Mouse (Mus musculus): ENCODE data around the gene Mrpl34.

The Mrpl34 gene

GRCm38 (mm10) chr8:71495039-71495438 is 30.3 kb downstream of the Mrpl34 start:
- peak; percentile 87 for DNase-seq (ENCODE audit: low read depth, low spot score)

- no peak for DNase-seq (ENCODE audit: low read depth, low spot score)
These were observed 31.1 kb downstream of the Mrpl34 start for GRCm38 (mm10) chr8:71495811-71496210.

GRCm38 (mm10) chr8:71496481-71496880 is 31.7 kb downstream of the Mrpl34 start:
- DNase-seq (ENCODE audit: low read depth, low spot score): peak; percentile 23

- DNase-seq (ENCODE audit: low read depth, low spot score): no peak
These were observed 32.4 kb downstream of the Mrpl34 start for GRCm38 (mm10) chr8:71497077-71497645.

DNA sequence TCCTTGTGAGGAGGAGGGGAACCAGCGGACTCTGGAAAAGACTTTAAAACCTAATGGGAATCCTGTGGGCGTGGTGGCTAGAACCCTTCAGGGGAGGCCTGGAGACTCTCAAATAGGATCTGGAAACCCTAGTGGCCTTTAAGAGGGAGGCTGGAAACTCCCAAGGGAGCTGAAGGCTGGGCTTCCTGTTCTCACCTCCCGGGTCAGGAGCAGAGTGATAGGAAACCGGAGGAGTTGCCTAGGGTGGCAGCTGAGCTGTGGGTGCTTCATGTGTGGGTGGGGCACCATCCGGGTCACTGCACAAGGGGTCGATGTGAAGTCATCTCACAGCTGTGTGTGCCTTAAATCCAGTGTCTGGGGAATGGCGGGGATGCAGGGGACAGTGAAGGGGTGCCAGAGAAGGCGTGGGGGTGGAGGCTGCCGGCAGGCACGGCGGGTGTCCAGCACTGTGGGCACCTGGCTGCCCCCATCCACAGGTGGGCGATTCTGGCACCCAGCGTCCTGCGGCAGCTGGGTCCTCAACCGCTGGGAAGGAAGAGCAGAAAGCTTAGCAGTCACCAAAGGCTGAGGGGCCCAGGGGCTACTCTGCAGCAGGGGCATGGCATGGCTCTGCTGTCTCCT is 33.2 kb downstream of the Mrpl34 start:
- peak; percentile 67 for DNase-seq (ENCODE audit: low read depth, low spot score)

DNA sequence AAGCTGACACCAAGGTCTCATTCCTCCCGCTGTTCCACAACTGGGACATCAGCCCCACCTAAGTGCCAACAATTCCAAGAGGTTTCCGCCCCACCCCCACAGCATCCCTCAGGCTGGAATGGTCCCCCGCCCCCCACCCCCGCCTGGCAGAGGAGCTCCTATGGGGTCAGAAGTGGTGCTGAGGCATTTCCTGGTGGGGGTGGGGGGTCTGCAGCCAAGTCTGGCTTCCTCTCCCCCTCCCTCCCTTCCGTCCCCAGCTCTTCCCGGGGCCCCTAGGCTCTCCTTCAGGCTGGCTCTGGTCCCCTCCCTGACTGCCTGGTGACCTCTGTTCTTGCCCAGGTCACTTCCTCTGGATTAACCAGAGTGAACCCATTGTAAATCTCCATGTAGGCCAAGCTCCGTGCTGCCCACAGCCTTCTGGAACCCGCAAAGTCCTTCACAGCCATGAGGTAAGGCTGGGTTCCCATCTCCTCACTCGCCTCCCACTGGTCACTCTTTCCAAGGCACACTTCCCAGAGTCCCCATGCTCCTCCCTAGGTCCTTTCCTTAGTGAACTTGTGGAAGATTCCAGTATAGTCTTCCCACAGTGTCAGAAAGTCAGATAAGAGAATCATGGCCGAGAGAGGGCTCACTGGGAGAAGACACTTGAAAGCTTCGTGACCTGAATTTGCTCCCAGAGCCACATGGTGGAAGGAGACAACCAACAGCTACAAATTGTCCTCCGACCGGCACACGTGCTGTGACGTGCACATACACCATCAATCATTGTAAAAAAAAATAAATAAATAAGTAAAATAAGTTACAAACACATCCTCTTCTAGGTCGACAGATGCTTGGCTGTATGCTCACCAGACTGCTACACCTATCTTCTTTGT is 34.3 kb downstream of the Mrpl34 start:
- DNase-seq (ENCODE audit: low read depth, low spot score): peak; percentile 67

GRCm38 (mm10) chr8:71504349-71504748 is 39.6 kb downstream of the Mrpl34 start:
- no peak for DNase-seq (ENCODE audit: low read depth, low spot score)

- no peak for DNase-seq (ENCODE audit: low read depth, low spot score)
These were observed 40.6 kb downstream of the Mrpl34 start for GRCm38 (mm10) chr8:71505326-71505725.

DNA sequence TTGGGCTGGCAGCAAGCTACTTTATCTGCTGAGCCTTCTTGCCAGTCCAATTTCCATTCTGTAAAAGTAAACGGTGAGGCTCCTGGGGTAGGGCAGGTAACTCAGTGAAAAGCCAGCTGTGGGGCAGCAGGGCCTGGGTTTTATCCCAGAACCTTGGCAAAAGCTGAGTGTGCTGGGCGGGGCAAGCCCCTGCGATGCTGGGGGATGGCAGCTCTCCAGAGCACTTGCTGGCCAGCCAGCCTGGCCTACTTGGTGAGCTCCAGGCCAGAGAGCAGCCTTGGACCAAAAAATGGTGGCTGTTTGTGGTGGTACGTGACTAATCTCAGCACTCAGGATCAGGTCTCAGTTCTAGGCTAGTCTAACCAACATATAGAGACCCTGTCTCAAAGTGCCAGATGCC is 41.2 kb downstream of the Mrpl34 start:
- no peak for DNase-seq (ENCODE audit: low read depth, low spot score)

DNA sequence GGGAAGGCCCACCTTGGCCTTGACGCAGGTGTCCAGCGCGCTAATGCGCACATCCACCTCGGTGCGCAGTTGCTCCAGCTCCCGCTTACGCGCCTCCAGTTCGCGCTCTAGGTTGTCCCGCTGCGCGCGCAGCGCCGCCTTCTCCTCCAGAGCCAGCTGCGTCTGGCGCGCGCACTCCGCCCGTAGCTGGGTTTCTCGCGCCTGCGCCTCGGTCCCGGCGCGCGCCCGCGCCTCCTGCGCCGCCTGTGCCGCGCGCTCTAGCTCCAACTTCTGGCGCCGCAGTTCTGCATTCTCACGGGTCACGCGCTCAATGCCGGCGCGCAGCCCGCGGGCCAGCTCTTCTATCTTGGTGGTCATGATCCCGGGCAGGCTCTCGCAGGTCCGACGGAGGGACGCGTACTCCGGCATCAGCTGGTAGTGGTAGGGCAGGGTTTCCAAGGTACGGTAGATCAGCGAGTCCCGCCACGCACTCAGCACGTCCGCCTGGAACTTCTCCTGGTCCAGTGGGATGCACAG is 42.9 kb downstream of the Mrpl34 start:
- DNase-seq (ENCODE audit: low read depth, low spot score): peak; percentile 98

- no peak for DNase-seq (ENCODE audit: low read depth, low spot score)
These were observed 44.6 kb downstream of the Mrpl34 start for GRCm38 (mm10) chr8:71509316-71509715.

DNA sequence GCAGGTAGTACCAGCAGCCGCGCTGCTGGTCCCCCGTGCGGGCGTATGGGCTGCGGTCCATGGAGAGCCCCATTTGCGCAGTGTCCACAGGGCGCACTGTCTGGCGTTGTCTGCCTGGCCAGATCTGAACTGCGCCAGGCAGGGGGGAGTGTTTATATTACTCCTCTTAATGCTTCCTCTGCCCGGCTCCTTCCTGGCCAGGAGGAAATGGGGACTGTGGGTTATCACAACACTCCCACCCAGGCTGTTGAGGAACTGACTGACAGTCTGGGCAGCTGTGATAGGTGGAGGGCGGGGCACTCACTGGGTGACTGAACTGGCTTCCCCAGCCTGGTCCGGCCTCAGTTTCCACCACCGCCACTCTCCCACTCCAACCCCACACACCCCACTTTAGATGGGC is 46.9 kb downstream of the Mrpl34 start, which contains the start of gene Plvap:
Plvap (minus strand) TSS at position 109 of the 400 bp plus-strand sequence.
- peak; percentile 37 for DNase-seq (ENCODE audit: low read depth, low spot score)

- no peak for DNase-seq (ENCODE audit: low read depth, low spot score)
These were observed 48.4 kb downstream of the Mrpl34 start for GRCm38 (mm10) chr8:71513018-71513754.

- peak; percentile 59 for DNase-seq (ENCODE audit: low read depth, low spot score)
These were observed 50.3 kb downstream of the Mrpl34 start for GRCm38 (mm10) chr8:71515043-71515442.

Measured in ZHBTc4 (cell line).